Mouse (Mus musculus): ENCODE data around the gene Fsd2.

DNA sequence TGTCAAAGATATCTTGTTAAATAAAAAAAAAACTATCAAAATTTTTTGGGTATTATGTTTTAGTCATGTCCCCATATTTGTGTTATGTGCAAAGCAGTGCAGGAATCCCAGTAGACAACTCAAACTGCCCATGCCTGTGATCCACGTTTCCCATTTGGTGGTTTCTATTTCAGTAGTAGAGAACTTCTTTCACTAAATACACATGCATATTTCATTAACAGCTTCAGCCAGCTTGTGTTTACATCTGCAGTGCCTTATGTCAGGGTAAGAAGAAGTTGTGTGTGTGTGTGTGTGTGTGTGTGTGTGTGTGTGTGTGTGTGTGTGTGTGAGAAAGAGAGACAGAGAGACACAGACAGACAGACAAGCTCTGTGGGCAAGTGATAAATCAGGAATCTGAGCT lies 35.3 kb downstream of the Fsd2 start:
- no peak for TF ChIP-seq CTCF (IDR thresholded peaks at IDR 0.05; ENCODE audit: low read depth)
- TF ChIP-seq EP300 (IDR thresholded peaks at IDR 0.05; ENCODE audit: low read depth): no peak
